Mouse (Mus musculus): ENCODE results near the gene Slit2. TPM values are rescaled to one million over a fixed set of nuclear protein-coding genes. Genes with fewer than 3 reads are reported as not detected.

The Slit2 gene
- polyA plus RNA-seq (2012; rRNA removed): 20.6 and 23.8 TPM in 2 replicates

GRCm38 (mm10) chr5:47982941-47983701 lies at the start of gene Slit2:
TSS of gene Slit2 (plus strand) at chr5:47983138.

GRCm38 (mm10) chr5:48327652-48328051 lies 344.7 kb downstream of the Slit2 start, which contains the start of gene 5730480H06Rik:
TSS of gene 5730480H06Rik (plus strand) at chr5:48327952.

